Mouse (Mus musculus): ENCODE data around the gene Agbl4. TPM values are rescaled to one million over a fixed set of nuclear protein-coding genes. Genes with fewer than 3 reads are reported as not detected.

Gene Agbl4
- total RNA-seq, 4 experiments from 2014 or later: 21.6 to 24.3 (median 23.9) TPM

DNA sequence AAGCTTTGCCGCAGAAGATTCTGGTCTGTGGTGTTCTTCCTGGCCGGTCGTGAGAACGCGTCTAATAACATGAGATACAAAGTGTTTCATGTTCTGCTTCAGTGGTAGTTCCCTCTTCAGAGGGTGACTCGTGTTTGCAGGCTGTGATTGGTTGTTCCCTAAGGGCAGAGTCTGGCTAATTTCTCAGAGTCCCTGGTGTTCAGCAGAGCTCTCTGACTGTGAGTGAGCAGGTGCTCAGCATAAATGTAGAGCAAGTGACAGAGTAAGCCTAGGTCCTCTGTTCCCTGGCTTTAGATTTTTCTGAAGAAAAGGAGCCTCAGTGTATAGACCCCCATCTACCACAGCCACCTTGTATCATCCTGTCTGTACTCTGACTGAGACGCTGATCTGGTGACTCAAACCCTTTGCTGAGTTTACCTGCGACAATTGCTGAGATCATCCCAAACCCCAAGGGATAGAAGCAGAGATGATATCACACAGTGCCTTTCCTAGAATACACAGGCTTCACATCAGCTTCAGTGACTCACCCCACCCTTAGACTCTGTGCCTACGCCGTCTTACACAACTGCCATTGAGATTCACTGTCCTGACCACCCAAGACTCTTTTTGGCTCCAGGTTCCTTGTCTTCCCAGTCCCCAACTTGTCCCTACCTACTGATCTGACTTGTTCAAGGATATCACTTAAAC is 1179.8 kb downstream of the Agbl4 start:
- peak in 1 of 2 experiments; percentile 36 for DNase-seq (ENCODE audit: low spot score in 2 of 2)

DNA sequence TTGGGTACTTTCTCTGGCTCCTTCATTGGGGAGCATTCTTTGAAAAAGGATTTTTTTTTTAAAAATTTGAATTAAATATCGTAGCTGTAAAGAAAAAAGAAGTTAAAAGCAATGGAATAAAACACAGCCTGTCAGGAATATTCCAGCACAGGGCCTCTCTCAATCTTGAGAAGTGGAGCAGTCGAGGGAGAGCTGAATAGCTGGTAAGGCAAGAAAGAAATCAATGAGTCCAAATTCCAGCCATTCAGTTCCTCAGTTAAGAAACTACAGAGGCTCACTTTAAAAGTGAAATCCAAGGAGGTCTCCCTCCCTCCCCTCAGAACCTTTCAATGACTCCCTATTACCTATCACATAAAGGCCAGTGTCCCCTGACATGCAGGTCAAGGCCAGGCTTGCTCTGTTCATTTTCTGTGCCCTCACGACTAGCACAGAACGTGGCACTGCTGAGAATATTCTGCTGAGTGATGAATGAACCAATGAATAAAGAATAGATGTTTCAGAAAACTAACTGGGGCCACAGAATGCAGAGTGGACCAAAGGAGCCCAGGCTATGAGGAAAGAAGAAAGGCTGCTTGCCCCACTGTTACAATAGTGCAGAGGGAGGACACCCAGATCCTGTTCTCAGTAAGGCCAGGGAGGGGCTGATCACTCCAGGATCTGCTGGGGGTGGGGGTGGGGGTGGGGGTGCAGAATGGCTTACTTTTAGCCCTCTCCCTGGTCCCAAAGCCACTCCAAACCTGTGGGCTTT is 1181.8 kb downstream of the Agbl4 start:
- DNase-seq (ENCODE audit: low spot score in 2 of 2): no peak

DNA sequence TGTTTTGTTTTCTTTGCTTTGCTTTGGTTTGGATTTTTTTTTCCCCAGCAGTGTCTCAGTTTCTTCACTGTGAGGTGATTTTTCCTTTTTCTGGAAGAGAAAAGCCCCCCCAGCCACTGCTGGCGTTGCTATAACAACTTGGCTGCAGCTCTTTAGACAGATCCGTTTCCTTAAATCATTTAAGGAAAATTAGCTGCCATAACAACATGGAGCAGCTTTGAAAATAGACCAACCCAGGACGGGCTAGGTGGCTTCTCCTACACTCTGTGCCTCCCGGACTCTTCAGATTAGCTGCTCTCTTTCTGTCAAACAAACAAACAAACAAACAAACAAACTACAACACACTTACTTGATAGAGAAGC is 1182.4 kb downstream of the Agbl4 start:
- no peak for DNase-seq (ENCODE audit: low spot score in 2 of 2)

DNA sequence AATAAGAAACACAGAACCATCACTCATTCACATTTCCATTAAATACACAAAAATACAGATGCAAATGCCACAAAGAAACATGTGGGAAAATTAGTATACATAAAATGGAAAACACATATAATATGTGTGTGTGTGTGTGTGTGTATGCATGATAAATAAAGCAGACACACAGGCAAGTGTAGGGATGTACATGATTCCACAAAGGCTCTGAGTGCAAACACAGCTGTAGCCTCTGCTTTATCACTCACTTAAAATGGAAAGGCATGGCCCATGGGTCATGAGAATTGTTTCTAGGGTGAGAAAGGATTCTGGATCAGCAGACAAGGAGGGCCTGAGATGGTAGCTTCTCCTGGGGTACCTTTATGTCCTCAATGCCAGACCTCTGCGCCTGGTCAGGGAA is 1182.8 kb downstream of the Agbl4 start:
- no peak for DNase-seq (ENCODE audit: low spot score in 2 of 2)

DNA sequence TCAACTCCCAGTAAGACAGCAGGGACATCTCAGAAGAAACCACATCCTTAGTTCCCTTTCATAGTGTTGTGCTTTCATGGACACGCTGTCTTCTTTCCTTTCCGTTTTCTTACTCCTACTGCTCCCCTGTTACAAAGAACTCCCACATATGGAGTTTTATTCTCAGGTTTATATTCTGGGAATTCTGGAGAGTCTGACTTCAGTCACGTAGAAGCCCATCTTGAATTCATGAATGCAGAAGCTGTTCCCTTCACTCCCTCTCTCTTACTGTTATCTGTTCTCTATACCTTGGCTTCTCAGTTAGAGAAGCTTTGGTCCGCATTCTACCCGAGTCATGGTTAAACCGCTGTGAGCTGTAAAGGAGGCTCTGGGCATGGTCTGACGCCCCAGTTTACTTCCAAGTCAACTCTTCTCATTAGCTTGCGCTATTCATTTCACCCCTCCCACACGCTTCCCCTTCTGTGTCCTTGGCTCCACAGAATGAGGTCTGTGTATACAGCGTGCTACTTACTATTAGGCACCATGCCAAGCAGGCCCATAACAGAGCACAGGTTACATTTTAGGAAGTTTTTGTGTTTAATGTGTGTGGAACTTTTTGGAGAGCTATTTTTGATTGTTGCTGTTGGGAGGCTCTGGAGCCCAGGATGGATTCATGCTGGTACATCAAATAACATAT is 1186.2 kb downstream of the Agbl4 start:
- DNase-seq (ENCODE audit: low spot score in 2 of 2): no peak

DNA sequence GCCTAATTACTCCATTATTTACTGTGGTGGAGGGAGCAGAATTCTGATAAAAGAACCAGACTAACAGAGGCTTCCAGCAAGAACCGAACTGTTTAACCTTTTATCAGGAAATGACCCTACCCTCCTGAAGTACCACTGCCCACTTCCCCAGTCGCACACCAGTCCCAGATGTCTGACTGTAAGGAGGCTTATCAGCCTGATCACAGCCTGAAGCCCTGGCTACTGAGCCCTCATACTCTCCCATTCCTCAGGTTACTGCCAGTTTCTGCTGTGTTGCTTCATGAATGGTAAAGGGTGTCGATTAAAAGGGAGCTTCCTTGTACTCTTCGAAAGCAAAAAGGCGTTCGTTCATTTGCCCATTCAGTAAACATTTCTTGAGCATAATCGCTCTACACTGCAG is 1186.8 kb downstream of the Agbl4 start:
- no peak for DNase-seq (ENCODE audit: low spot score in 2 of 2)

DNA sequence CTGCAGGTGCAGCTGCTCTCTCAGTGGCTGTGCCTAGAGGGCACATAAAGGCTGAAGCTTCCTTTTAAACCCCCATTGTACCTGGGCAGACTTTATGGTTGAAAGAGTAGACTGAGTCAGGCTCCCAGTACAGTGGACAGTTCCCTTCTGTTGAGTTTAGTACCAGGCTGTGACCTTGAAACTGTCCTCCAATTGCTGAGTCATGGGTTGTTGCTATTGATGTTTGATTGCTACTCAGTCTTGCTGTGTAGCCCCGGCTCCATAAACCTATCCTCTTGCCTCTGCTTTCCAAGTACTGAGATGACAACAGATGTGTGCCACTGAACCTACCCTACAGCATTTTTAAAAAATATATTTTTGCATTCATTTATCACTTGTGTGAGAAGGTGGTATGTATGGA is 1190.8 kb downstream of the Agbl4 start:
- DNase-seq (ENCODE audit: low spot score in 2 of 2): no peak

DNA sequence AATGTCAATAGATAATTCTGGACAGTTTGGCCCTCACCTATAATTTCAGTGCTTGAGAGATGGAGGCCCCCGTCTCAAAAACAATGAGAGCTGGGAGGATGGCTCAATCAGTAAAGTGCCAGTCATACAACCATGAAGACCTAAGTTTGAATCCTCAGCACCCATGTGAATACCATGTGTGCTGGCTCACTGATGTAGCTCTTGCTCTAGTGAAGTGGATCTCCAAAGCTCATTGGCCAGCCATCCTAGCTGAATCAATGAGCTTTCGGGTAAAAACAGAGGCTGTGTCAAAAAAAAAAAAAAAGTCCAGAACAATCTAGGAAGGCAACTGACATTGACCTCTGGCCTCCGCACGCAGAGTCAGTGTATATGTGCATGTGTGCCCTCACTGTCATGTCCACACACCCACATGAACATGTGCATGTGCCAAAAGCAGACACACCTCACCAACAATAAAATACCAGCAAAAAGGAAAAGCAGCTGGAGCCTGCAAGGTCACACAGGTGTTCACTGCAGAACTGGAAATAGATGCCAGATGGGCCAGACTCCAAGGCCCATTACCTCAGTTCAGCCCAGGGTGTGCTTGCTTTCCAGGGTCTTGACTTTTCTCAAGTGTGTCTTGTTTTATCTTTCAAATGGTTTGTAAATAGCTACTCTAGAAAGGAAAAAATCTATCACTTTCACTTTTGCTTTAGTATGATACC is 1192.2 kb downstream of the Agbl4 start:
- DNase-seq (ENCODE audit: low spot score in 2 of 2): no peak

DNA sequence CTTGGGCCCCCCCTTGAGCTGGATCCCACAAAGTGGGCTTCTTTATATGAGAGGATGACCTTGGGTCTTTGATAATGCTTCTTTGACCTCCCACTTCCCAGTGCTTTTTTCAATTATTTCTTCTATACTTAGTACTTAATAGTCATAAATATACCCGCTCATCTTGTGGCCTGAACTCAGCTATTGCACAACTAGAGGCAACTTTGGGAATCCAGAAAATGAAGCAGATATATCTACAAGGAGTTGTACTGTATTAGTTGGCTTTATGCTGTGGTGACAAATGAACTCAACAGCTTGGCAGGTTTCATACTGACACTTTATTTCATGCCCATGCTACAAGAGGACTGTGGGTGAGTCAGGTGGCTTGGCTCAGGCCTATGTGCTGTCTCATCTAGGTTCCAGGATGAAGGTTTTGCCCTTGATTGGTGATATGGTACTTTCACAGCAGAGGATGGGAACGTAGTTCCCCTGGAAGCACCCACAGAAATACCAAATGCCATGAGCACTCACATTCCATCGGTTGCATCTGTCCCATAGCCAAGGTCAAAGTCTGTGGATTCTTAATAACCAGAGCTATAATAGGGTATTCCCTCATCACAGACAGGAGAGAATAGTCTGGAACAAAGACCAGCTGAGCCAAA is 1197.3 kb downstream of the Agbl4 start:
- no peak for DNase-seq (ENCODE audit: low spot score in 2 of 2)

DNA sequence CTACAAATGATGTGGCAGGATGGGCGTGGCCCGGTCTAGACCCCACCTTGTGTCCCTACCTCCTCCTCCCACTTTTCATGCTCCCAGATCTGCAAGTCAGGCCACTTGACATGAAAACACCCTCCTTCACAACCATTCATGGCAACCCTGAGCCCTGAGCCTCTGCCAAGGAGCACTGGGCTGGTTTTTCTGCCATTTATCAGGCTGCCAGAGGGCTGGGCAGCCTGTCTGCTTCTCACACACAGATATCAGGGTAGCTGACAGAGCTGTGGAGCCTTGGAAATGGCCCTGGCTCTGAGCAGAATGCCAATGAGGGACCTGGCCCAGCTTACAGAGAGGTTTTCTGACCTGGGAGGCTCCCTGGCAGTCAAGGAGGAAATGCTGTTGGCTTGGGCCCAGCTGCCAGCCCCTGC is 1199.8 kb downstream of the Agbl4 start:
- DNase-seq (ENCODE audit: low spot score in 2 of 2): peak in 1 of 2 experiments; percentile 58

DNA sequence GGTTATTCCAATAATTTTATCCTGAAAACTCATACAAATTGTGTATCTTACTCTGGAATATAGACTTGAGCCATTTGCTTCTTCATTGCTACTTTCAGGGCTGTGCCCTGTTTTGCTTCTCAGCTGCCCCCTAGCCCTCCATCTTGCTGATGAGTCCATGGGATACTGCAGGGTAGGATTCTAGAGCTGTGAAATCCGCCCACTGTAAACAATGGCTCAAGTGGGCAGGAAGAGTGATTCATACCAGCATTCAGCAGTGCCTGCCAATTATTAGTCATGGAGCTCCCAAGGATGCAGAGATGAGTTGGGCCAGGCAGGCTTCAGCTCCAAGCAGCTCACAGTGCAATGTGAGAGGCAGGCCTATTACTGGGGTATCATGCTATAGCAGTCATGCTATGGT is 1200.5 kb downstream of the Agbl4 start:
- DNase-seq (ENCODE audit: low spot score in 2 of 2): peak in 1 of 2 experiments; percentile 61

DNA sequence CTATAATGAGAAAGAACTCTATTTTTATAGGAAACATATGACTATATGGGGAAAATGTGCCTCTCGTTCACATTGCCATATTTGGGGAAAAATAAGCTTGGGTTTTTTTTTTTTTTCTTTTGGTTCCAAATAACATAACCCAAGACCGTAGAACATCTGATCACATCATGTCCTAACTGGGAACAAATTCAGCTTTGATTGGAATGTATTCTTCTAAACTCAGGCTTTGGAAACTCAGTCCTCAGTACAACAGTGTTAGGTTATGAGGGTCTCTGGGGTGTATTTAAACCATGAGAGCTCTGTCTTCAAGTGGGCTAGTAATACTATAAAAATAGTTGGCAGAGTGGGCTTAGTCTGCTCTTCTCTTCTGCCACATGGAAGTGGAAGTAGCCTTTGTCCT is 1205.7 kb downstream of the Agbl4 start:
- no peak for DNase-seq (ENCODE audit: low spot score in 2 of 2)

DNA sequence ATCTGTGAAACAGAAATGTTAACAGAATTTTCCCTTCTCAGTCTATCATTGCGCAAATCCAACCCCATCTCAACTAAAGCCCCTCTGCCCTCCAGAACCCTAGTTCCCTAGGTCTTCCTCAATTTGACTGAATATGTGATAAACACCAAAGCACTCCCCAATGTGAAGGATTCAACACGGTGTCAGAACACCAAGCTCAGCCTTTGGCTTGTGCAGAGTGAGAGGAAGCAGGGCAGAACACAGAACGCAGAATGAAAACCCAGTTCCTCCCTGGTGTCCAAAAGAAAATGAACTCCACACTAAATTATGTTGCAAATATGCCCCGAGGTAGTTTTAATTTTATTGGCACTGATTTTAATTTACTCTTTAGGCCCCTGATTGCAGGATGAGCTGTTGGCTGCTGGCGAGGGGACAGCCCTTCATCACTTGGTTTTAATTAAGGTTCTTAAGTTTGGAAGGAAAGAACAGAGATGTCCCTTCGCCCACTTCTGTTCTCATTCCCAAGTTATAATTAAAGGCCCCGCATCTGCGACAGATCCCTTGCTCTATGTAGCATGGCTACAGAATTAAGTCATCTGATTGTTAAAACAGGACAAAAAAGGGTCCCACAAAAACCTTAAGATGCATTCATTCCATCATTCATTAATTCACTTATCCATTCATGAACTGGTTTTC is 1210.5 kb downstream of the Agbl4 start:
- no peak for DNase-seq (ENCODE audit: low spot score in 2 of 2)

DNA sequence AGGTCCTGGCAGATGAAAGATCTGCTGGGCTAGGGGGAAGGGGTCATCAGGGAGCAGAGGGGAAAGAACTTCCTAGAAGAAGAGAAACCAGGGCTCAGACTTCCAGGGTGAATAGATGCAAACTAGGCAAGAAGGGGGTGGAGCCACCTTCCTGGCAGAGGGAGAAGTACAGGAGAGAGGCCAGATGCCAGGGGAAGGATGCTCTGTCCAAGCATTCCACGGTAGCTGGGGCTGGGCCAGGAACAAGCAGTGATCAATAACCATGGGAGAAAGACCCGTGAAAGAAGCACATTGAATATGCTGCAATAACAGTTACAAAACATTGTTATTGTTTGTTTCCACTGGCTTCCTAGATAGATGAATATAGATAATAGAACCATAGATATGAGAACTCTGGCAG is 1224.4 kb downstream of the Agbl4 start:
- no peak for DNase-seq (ENCODE audit: low spot score in 2 of 2)

DNA sequence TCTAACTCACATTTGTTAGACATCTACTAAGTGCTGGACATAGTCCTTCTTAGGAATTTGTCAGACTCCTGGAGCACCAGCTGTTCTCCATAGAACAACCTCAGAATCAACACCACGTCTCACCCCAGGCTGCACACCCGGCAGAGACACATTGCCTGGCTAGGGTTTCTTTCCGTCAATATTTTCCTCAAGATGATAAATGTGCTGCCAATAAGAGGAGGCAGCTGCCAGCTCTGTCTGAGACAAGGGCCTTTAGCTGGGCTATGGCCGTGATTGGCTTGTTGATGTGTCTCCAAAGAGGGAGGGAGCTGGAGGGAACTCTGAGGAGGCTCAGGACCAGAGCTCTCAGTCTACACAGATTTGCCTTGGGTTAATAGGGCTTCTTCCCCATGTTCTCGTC is 1227.5 kb downstream of the Agbl4 start:
- no peak for DNase-seq (ENCODE audit: low spot score in 2 of 2)

DNA sequence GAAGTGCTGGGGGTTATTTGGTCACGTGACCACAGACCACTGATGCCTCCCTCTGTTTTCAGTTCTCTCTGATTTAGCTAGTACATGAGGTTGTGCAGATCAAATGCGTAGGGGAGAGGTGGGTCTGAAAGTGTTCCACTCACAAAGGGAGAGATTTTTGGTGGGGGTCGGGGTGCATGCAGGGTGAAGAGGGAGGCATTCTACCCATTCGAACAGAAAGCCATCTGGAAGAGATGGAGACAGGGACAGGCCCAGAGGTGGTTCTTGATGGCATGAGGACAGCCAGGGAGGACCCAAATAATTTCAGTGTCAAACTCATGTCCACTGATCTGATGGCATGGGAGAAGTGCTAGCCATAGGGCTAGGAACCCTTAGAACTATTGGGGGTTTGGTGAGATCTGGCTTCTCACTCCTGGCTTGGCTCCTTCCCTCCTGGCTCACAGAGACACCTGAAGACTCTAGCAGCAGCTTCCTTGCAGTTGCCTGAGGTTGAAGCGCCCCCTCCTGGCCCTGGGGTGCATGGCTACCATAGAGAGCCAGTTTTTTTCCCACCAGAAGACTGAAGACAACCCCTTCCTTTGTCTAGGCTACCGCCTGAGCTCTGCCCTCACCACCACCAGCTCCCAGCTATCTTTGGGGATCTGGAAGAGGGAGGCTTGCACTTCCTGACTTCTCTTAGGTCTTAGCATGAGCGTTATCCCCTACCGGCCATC is 1228.8 kb downstream of the Agbl4 start:
- peak; percentile 70 to 91 for DNase-seq (ENCODE audit: low spot score in 2 of 2)

DNA sequence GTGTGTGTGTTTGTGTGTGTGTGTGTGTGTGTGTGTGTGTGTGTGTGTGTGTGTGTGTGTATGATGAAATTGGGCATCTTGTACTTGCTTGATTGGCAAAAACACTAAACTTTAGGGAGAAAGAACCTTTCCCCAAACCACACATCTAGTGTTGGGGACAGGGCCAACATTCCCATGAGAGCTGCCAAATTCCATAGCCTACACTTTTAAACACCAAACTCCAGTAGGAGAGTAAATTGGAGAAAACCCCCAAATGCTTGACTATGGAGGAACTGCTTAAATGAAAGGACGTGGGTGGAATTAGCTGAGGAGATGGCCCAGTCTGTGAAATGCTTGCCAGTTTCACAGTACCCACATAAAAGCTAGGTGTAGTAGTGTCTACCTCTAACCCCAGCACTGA is 1235.2 kb downstream of the Agbl4 start:
- DNase-seq (ENCODE audit: low spot score in 2 of 2): no peak

DNA sequence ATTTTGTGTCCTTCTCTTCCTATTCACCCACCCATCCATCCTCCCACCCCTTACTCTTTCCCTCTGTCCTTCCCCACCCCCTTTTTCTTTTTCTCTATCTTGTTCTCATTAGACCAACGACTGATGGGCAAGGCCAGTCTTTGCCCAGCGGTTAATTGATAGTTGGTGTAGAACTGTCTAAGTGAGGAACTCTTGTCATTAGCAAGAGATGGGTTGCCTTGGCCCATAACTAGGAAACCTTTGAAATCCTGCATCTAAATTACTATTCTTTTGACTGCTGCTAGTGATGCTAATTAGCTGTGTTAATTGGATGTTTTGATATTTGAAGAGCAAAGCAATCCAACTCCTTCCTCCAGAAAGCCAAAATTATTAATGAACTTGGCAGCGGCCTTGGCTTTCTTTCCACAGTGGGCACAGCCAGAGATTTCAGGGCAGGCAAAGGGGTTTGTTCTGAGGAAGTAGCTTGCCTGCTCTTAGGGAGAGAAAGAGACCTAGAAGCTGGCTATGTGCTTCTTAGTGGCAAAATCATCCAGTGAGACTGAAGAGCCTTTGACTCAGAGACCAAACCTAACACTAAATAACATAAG is 1238.2 kb downstream of the Agbl4 start:
- DNase-seq (ENCODE audit: low spot score in 2 of 2): no peak

DNA sequence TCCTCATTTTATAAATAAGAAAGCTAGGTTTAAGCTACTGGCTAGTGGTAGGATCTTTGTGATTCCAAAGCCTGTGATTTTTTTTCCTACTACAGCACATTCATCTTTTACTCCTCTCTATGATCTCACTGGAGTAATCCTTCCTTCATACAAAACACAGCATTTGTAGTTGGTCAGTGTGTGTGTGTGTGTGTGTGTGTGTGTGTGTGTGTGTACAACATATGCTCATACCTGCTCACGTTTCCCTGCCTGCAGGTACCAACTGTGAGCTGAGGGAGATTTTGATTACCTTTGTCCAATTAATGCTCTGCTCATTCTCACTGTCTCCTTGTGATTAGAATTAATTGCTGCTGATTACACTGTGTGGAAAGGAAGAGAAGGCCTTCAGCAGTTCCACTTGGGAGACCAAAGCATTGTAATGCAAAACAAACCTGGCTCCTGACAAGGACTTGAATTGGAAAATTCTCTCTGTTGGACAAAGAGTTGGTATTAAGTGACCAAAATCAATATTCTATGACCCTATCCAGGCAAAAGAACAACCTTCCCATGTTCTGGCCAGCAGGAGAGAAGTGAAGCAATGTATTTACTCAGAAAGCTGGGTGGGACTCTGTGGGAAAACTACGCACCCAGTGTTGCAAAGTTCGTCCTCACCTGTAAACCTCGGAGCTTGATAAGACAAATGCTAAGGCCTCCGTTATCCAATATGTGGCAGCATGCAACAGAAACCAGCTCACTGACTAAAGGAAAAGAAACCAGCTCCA is 1241.7 kb downstream of the Agbl4 start:
- no peak for DNase-seq (ENCODE audit: low spot score in 2 of 2)

Measured in left cerebral cortex, adult 8-10 months (tissue).